Mouse (Mus musculus): Measurements from ENCODE around the gene Lamtor1. TPM values are rescaled to one million over a fixed set of nuclear protein-coding genes. Genes with fewer than 3 reads are reported as not detected.

The Lamtor1 gene
- polyA plus RNA-seq, 1 experiment from 2014 or later = 137 TPM

DNA sequence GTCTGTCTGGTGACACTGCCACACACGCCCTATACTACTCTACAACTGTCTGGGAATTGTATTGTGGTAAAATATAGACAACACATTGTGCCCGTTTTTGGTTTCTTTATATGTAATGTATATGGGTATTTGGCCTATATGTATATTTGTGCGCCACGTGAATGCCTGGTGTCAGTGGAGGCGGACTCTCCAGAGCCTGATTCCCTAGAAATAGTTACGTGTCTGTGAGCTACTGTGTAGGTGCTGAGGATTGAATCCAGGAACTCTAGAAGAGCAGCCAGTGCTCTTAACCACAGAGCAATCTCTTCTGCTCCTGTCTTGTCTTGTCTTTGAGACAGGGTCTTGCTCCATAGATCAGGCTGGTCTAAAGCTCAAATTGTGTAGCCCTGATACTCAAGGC, 19.4 kb upstream of the Lamtor1 start:
- ATAC-seq (replicated peaks; ENCODE audit: insufficient number of reproducible peaks, low FRiP score, low TSS enrichment) = no peak
- H3K27me3 ChIP-seq (ENCODE audit: control insufficient read depth, insufficient read depth, low read length) = no peaks in the 10 kb centered on the region
- H3K9me3 ChIP-seq (replicated peaks; ENCODE audit: control insufficient read depth, low read length) = no peaks in the 10 kb centered on the region
- no peak overlapping the region for H3K4me3 ChIP-seq (ENCODE audit: low read depth, low read length)
- no peaks in the 10 kb centered on the region for H3K36me3 ChIP-seq (ENCODE audit: control insufficient read depth, insufficient read depth, low read length)
- no peak overlapping the region for H3K9ac ChIP-seq (ENCODE audit: low read depth, low read length)
- WGBS (ENCODE audit: insufficient replicate concordance) = 73% methylated on average over 6 of the region's 6 CpGs
- no peaks in the 10 kb centered on the region for H3K4me1 ChIP-seq (ENCODE audit: control insufficient read depth, insufficient read depth, low read length)
- no peak overlapping the region for H3K27ac ChIP-seq (ENCODE audit: low read depth, low read length)
- H3K4me2 ChIP-seq = no peak overlapping the region

DNA sequence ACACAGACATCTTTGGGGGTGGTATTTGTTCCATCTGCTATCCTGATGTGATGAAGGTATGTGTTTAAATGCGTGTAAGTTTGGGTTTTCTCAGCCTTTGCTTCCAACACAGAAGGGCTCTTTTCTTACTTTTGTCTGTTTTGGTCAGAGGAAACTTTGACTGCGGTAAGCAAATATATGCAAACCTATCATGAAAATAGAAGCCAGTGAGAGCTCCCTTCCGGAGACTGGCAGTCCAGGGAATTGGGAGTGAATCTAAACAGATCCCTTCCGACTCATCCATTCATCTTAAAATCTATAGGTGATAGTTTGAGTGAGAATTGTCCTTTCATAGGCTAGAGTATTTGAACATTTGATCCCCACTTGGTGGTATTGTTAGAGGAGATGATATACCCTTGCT, 17.2 kb upstream of the Lamtor1 start:
- H3K9ac ChIP-seq (ENCODE audit: low read depth, low read length) = no peak overlapping the region
- no peak overlapping the region for H3K4me3 ChIP-seq (ENCODE audit: low read depth, low read length)
- H3K4me1 ChIP-seq (ENCODE audit: control insufficient read depth, insufficient read depth, low read length) = no peaks in the 10 kb centered on the region
- no peak overlapping the region for H3K27ac ChIP-seq (ENCODE audit: low read depth, low read length)
- no peaks in the 10 kb centered on the region for H3K9me3 ChIP-seq (replicated peaks; ENCODE audit: control insufficient read depth, low read length)
- ATAC-seq (replicated peaks; ENCODE audit: insufficient number of reproducible peaks, low FRiP score, low TSS enrichment) = no peak
- no peaks in the 10 kb centered on the region for H3K36me3 ChIP-seq (ENCODE audit: control insufficient read depth, insufficient read depth, low read length)
- no peaks in the 10 kb centered on the region for H3K27me3 ChIP-seq (ENCODE audit: control insufficient read depth, insufficient read depth, low read length)
- WGBS (ENCODE audit: insufficient replicate concordance) = 73% methylated on average over 4 of the region's 4 CpGs
- H3K4me2 ChIP-seq = no peak overlapping the region

DNA sequence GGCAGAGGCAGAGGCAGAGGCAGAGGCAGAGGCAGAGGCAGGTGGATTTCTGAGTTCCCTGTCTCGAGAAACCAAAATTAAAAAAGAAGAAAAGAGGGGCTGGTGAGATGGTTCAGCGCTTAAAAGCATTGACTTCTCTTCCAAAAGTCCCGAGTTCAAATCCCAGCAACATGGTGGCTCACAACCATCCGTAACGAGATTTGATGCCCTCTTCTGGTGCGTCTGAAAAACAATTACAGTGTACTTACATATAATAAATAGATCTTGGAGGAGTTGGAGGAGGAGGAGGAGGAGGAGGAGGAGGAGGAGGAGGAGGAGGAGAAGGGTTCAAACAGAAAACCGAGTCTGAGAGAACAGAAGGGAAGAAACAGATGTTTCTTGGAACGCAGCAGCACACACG, 10.0 kb upstream of the Lamtor1 start:
- Histone ChIP-seq H3K4me2 (peak overlapping the region; percentile 62), H3K36me3 (ENCODE audit: control insufficient read depth, insufficient read depth, low read length) (no peaks in the 10 kb centered on the region), H3K4me3 (ENCODE audit: low read depth, low read length) (peak overlapping the region; percentile 66), H3K27ac (ENCODE audit: low read depth, low read length) (no peak overlapping the region), H3K9ac (ENCODE audit: low read depth, low read length) (peak overlapping the region; percentile 81), H3K27me3 (ENCODE audit: control insufficient read depth, insufficient read depth, low read length) (no peaks in the 10 kb centered on the region), H3K4me1 (ENCODE audit: control insufficient read depth, insufficient read depth, low read length) (no peaks in the 10 kb centered on the region), H3K9me3 (replicated peaks; ENCODE audit: control insufficient read depth, low read length) (no peaks in the 10 kb centered on the region)
- no peak for ATAC-seq (replicated peaks; ENCODE audit: insufficient number of reproducible peaks, low FRiP score, low TSS enrichment)
- WGBS (ENCODE audit: insufficient replicate concordance) = 33% methylated on average over 9 of the region's 9 CpGs

DNA sequence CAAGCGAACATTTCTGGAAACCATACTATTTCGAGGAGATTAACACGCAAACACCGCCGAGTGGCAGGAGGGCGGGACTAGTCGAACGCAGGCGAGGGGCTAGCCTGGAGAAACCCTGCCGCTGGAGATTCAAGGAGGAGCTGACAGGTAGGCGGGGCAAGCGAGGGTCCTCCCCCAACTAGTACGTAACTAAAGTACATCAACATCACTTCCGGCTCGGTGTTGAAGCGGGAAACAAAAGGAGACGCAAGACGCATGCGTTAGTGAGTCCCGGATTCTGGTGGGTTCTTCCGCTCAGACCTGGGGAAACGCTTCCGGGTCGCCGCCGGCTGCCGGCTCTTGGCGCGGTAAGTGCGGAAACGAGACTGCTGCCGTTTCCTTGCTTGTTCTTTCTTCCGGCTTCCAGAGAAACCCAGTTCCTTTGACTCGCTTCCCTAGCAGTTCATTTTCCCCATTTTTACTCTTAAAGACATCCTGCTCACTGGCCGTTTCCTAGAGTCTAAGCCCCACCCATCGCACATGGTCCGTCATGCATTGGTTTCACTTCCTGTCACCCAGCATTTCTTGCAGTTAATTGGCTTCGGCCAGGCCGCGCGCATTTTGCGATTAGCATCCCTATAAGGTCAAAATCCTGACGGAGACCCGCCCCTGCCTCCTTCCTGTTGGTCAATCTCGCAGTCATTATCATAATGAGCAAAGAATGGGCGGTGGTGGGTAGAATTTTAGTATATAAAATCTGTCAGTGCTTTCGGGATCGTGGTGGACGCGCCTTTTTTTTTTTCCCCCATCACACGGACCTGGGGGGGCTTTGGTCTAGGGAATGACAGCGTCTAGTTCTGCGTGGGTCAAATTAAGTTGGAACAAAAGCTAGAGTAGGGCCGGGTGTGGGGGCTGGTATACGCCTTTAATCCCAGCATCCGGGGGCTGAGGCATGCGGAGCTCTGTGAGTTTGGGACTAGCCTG, 9.3 kb upstream of the Lamtor1 start:
- no peaks in the 10 kb centered on the region for H3K4me1 ChIP-seq (ENCODE audit: control insufficient read depth, insufficient read depth, low read length)
- WGBS (ENCODE audit: insufficient replicate concordance) = under 1% methylated on average over 57 of the region's 57 CpGs
- ATAC-seq (replicated peaks; ENCODE audit: insufficient number of reproducible peaks, low FRiP score, low TSS enrichment) = peak; percentile 97
- H3K27me3 ChIP-seq (ENCODE audit: control insufficient read depth, insufficient read depth, low read length) = no peaks in the 10 kb centered on the region
- peak overlapping the region; percentile 66 for H3K4me3 ChIP-seq (ENCODE audit: low read depth, low read length)
- H3K4me2 ChIP-seq = peak overlapping the region; percentile 62
- H3K9me3 ChIP-seq (replicated peaks; ENCODE audit: control insufficient read depth, low read length) = no peaks in the 10 kb centered on the region
- H3K36me3 ChIP-seq (ENCODE audit: control insufficient read depth, insufficient read depth, low read length) = no peaks in the 10 kb centered on the region
- H3K9ac ChIP-seq (ENCODE audit: low read depth, low read length) = peak overlapping the region; percentile 81
- H3K27ac ChIP-seq (ENCODE audit: low read depth, low read length) = peak overlapping the region; percentile 90

DNA sequence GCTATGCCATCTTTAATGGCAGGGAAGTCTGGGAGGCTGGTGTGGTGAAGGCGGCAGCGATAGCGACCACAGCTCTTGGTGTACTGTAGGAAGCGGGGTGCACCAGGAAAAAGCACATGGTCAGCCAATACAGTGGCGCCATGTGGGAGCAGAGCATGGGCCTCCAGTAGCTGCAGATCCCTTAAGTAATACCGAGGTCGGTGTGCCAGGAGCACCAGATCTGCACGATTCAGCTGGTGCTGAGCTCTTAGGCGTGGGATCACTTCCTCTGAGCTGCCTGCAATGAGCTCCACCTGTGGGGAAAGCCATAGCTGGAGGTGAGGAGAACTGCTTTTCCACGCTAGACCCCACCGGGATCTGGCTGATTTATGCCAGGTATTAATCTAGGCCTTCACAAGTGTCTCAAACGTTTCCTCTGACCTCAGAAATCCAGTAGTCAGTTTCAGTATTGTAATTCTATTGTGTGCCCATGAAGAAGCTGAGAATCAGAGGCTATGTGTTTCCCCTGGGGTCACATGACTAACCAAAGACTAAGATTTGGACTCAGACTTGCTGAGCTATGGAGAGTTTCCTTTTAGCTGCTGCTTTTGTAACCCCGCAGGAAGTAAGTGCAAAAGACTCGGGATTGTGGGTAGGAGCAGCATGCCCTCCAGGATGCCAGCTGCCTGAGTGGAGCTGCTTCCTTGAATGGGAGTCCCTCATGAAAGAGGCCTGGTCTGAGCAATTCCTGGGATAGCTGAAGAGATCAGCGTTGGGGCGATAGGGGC, 5.2 kb upstream of the Lamtor1 start:
- Histone ChIP-seq H3K27me3 (ENCODE audit: control insufficient read depth, insufficient read depth, low read length) (no peaks in the 10 kb centered on the region), H3K9ac (ENCODE audit: low read depth, low read length) (no peak overlapping the region), H3K4me1 (ENCODE audit: control insufficient read depth, insufficient read depth, low read length) (peaks cover 4% of the 10 kb centered on the region; the same call in 1 of the 2 replicates), H3K4me2 (no peak overlapping the region), H3K36me3 (ENCODE audit: control insufficient read depth, insufficient read depth, low read length) (0 out of 2 replicates have a peak, but pooled peaks cover 7% of the 10 kb centered on the region), H3K4me3 (ENCODE audit: low read depth, low read length) (no peak overlapping the region), H3K9me3 (replicated peaks; ENCODE audit: control insufficient read depth, low read length) (no peaks in the 10 kb centered on the region), H3K27ac (ENCODE audit: low read depth, low read length) (no peak overlapping the region)
- no peak for ATAC-seq (replicated peaks; ENCODE audit: insufficient number of reproducible peaks, low FRiP score, low TSS enrichment)
- WGBS (ENCODE audit: insufficient replicate concordance) = 89% methylated on average over 16 of the region's 16 CpGs

DNA sequence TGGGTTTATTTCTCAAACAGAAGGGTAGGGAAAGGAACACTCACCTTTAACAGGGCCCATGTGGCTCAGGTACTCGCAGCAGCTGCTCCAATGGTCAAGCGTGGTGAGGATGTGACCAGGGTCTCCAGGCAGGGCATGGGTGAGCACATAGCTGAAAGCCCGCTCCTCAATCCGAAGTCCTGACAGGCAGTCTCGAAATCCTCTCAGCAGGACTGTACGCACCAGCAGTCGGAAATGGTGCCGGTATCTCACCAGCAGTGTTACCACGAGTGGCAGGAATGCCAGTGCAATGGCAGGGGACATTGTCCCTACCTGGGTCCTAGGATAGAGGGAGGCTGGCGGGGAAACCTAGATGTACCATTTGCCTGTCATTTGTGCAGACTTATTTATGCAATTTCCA, 3.7 kb upstream of the Lamtor1 start:
- ATAC-seq (replicated peaks; ENCODE audit: insufficient number of reproducible peaks, low FRiP score, low TSS enrichment) = no peak
- Histone ChIP-seq H3K27ac (ENCODE audit: low read depth, low read length) (no peak overlapping the region), H3K9me3 (replicated peaks; ENCODE audit: control insufficient read depth, low read length) (no peaks in the 10 kb centered on the region), H3K36me3 (ENCODE audit: control insufficient read depth, insufficient read depth, low read length) (0 out of 2 replicates have a peak, but pooled peaks cover 7% of the 10 kb centered on the region), H3K4me2 (no peak overlapping the region), H3K4me3 (ENCODE audit: low read depth, low read length) (no peak overlapping the region), H3K4me1 (ENCODE audit: control insufficient read depth, insufficient read depth, low read length) (peaks cover 10% of the 10 kb centered on the region), H3K9ac (ENCODE audit: low read depth, low read length) (no peak overlapping the region), H3K27me3 (ENCODE audit: control insufficient read depth, insufficient read depth, low read length) (no peaks in the 10 kb centered on the region)
- WGBS (ENCODE audit: insufficient replicate concordance) = 85% methylated on average over 10 of the region's 10 CpGs

DNA sequence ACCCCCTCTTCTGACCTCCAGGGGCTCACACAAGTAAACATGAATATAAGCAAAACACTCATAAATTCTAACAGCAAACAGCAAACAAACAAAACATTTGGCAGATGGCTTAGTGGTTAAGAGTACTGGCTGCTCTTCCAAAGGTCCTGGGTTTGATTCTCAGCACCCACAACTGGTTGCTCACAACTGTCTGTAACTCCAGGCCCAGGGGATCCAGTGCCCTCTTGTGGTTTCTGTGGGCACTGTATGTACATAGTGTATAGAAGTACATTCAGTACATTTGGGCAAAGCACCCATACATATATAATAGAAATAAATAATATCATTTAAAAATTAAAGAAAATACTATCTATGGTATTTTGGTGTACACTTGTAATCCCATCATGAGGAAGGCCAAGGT, 2.9 kb upstream of the Lamtor1 start:
- Histone ChIP-seq H3K4me3 (ENCODE audit: low read depth, low read length) (no peak overlapping the region), H3K27me3 (ENCODE audit: control insufficient read depth, insufficient read depth, low read length) (no peaks in the 10 kb centered on the region), H3K36me3 (ENCODE audit: control insufficient read depth, insufficient read depth, low read length) (0 out of 2 replicates have a peak, but pooled peaks cover 7% of the 10 kb centered on the region), H3K9me3 (replicated peaks; ENCODE audit: control insufficient read depth, low read length) (no peaks in the 10 kb centered on the region), H3K9ac (ENCODE audit: low read depth, low read length) (no peak overlapping the region), H3K27ac (ENCODE audit: low read depth, low read length) (no peak overlapping the region), H3K4me2 (no peak overlapping the region), H3K4me1 (ENCODE audit: control insufficient read depth, insufficient read depth, low read length) (peaks cover 13% of the 10 kb centered on the region)
- no peak for ATAC-seq (replicated peaks; ENCODE audit: insufficient number of reproducible peaks, low FRiP score, low TSS enrichment)

DNA sequence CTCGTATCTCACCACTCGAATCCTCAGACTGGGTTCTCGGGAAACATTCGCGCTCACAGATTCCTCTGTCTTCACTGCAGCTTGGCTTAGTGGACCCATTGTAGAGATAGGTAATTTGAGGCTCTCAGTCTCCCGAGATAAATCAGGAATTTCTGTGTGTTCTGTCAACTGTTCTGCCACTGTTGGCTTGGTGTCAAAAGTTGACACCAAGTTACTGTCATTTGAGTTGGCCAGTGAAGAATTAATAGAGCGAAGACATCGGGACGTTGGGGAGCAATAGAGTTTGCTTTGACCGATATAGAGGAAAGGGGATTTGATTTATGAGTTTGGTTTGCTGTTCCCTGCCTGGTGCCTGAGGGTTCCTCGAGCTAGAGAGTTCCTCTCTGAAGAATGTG, 580 bp downstream of the Lamtor1 start, which contains the start of gene Tomt:
Tomt (minus strand) TSS at position 73 of the 395 bp plus-strand sequence.
- Histone ChIP-seq H3K9me3 (replicated peaks; ENCODE audit: control insufficient read depth, low read length) (no peaks in the 10 kb centered on the region), H3K4me2 (peak within 1 kb of the TSS; percentile 81), H3K4me1 (ENCODE audit: control insufficient read depth, insufficient read depth, low read length) (peaks cover 20% of the 10 kb centered on the region), H3K9ac (ENCODE audit: low read depth, low read length) (peak within 1 kb of the TSS; percentile 93), H3K36me3 (ENCODE audit: control insufficient read depth, insufficient read depth, low read length) (peaks cover 16% of the 10 kb centered on the region), H3K27me3 (ENCODE audit: control insufficient read depth, insufficient read depth, low read length) (no peaks in the 10 kb centered on the region), H3K4me3 (ENCODE audit: low read depth, low read length) (peak within 1 kb of the TSS; percentile 87), H3K27ac (ENCODE audit: low read depth, low read length) (peak within 1 kb of the TSS; percentile 97)
- WGBS (ENCODE audit: insufficient replicate concordance) = 17% methylated on average over 11 of the region's 11 CpGs
- ATAC-seq (replicated peaks; ENCODE audit: insufficient number of reproducible peaks, low FRiP score, low TSS enrichment) = no peak

All from heart, embryonic 11.5 days (tissue).